Mouse (Mus musculus): ENCODE data around the gene 1190005I06Rik.
"Not testable (repeated sequence)": the region's sequence is repeated elsewhere in the genome, so short reads cannot be mapped to it uniquely, and the experiment has no call there.

The 1190005I06Rik gene

DNA sequence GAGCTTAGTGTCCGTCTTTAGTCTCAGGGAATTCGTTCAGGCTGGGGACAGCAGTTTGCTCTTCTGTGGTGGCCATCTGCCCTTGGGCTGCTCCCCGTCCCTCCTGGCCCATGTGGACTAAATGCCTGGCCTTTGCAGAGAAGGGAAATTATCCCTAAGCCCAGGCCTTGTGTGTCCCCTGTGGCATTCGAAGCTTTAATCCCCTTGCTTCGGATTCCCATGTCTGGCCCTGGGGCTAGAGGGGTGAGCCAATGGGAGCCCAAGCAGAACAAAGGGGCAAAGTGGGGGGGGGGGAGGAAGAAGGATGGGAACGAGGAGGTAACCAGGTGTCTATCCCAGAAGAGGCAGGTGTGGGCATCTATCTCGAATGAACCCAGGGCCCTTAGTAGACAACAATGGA is at the start of gene 1190005I06Rik:
1190005I06Rik (minus strand) TSS at position 101 of the 400 bp plus-strand sequence.
- DNase-seq = no peak

DNA sequence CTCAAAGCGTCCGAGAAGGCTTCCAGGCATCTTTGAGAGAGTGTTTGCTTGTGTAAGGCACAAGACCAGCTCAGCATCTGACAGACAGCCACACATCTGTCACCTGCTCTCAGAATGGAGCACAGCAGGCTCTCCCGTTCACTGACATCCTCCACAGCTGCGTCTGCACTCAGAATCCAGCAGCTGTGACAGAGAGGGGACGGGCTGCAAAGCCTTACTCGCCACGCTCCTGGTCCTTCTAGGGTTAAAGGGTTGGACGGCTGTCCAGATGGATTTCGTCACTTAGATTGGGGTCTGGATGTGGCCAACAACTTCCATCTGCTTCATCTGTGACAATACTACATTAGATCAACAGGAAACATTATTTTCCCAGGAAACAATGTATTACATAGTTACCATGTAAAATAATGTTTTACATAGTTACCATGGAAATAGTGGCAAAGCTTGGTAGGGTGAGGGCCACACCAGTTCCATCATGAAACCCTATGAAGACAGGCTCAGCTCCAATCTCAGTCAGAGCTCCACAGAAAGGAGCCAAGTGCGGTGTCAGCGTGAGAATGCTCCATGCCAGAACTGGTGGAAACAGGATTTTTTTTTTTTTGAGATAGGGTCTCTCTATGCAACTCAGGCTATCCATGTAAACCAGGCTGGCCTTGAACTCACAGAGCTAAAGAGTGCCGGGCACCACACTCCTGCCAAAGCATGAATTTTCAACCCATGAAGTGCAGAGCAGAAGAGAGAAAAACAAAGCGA is 49.1 kb upstream of the 1190005I06Rik start:
- DNase-seq = peak; percentile 74 to 83

DNA sequence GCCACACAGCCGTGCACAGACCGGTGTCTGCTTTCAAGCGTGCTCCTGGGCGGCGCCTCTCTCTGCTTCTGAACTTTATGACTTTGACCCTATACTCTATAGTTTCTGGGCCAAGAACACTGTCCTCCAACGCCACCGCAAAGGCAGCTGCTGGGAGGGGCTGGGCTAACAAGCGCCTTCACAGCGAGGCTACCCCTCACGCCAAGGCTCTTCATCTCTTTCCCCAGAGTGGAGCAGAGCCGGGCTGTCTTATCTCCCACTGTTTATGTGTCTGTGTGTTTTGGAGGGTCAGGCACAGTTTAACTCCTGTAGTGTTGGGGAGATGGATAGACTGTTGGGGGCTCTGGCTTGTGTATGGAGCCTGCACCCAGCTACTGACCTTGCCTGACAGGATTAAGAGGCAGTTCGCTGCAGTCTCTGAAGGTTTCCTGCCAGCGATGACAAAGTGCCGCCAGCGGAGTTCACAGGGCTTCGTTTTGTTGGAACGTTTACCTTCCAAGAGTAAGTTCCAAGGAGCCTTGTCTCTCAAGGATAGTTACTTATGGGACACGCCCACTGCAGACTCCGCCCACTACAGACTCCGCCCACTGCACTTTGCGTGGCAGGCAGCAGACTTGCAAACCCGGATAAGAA is 46.5 kb upstream of the 1190005I06Rik start:
- DNase-seq = no peak

DNA sequence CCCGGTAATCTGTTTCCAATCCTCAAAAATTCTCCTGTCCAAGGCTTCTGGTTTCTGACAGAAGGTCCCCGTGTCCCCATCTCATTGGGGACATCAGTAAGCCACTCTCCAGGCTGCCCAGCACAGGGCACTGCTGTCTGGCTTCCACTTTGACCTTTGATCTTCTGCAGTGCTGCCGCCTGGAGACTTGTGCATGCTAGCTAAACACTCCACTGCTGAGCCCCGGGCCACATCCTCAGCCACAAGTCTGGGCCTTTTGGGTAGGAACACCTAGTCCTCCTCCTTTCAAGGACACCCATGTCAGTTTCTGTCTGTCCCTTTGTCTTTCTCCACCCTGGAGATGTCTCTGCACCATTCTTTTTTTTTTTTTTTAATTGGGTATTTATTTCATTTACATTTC is 45.5 kb upstream of the 1190005I06Rik start:
- DNase-seq = no peak

DNA sequence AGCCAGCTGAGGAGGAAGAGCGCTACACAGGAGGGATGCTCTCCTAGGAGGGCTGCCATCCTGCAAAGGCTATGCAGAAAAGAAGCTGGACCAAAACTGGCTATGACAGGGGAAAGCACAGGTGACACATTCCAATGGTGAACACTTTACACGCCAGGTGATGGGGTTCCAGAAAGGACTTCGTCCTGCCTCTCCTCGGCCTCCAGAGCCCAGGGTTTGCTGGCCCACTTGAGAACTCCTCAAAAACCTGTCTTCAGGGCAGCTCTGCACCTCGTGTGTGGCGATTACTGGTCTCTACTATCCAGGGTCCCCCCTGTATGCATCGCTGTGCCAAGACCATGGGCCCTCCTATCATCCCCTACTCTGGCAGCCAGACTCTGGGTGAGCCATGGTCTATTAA is 41.1 kb upstream of the 1190005I06Rik start:
- DNase-seq = no peak

DNA sequence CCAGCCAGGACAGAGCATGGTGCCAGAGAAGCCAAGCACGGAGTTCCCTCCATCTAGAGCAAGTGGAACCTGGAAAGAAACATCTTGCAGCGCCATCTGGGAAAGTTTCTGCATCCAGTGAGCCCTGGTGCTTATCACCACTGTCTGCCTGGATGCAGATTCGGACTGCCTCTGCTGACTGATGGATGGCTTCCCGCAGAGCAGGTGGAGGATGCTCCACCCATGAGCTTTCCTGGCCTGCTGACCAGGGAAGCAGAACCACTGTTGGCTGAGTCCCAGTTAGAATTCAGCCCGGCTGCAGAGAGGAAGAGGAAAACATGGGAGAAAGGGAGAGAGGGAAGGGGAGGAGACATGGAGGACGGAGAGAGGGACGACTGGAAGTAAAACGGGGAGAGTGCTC is 40.4 kb upstream of the 1190005I06Rik start:
- DNase-seq = no peak

DNA sequence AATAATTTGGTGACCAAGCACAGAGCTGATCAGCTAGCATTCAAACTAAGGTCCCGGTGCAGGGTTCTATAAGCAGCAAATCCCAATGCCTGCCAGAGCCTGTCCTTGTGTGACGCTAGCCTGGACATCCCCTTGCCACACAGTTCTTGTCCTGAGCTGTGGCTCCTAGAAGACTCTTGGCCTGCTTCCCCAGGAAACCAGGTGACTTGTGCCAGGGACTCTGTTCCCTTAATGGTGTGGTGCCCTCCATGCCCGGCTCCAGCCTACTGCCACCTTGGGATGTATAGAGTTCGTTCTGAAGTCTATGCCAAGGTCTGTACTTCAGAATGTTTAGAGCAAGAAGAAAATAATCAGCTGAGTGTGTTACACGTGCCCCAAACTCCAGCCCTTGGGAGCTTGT is 39.1 kb upstream of the 1190005I06Rik start:
- DNase-seq = no peak

DNA sequence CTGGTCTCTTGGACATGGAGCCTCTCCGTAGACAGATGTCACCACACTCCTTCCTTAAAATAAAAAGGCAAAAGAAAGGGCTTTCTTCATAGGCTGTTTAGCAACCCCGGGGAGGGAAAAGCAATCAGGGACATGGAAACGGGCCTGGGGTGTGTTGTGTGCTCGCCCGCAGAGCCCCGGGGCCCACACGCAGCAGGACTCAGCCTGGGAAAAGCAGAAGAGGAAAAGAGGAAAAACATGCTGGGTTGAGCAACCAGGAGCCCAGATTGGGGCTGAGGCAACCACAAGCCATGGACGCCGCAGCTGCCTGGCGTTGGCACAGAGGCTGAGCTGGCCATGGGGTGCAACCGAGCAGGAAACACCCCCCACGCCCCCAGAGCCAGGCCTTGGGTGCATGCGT is 38.6 kb upstream of the 1190005I06Rik start:
- DNase-seq = no peak

DNA sequence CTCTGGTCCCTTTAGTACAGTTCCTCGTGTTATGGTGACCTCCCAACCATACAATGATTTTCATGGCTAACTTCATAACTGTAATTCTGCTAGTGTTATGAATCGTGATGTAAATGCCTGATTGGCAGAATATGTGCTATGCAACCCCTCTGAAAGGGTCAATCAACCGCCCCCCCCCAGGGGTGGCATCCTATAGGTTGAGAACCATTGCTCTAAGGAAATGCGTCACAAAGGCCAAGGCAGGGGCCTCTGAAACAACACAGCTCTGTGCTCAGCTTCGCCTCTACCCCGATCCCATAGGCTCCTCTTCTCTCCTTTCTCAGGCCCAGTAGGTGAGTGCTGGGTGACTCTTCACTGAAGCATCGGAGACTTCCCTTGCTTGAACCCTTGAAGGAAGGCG is 38.2 kb upstream of the 1190005I06Rik start:
- DNase-seq = no peak

DNA sequence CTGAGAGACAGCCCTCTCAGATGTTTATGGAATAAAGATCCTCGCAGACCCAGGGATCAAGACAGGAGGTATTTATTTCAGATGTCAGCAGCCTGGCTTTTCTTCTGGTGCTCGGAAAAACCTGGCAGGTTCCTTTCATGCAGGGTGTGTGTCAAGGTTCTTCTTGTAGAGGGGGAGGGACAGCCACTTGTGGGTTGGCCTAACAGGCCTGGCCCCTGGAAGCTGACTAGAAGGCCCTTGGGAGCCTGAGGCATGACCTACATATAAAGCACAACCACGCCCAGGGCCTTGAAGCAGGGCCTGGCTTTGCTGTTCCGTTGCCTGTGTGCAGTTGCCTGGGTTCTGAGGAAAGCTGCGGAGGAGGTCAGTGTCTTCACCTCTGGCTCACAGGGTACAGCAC is 37.7 kb upstream of the 1190005I06Rik start:
- DNase-seq = no peak

DNA sequence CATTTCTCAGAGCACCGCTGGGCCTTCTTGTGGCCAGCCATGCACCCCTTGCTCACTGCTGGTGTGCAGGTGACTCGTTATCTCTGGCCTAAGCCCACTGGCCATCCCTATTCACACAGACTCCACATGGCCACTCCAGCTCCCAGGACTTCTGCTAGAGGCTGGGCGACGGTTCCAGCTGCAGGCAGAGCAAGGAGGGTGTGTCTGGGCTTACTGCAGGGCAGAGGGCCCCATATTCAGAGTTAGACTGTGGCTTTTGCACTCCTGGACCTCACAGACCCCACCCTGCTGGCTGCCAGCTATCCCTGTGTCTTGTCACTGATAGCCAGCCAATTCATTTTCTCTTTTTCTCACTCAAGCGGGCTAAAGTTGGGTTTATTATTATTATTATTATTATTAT is 36.6 kb upstream of the 1190005I06Rik start:
- no peak for DNase-seq

DNA sequence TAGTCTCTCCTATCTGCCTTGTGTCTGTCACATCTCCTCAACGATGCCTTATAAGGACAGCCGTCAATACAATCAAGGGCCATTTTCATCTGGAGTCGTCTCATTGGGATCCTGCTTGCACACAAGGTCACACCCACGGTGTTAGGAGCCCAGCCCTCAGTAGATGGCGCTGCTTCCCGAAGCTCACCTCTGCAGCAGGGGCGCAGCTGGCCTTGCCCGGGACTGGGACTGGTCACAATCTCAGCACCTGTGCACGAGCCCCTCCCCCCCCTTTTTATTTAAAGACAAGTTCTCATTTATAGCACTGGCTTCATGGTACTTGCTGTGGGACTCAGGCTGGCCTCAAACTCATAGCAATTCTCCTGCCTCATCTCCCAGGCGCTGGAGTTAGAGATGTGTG is 36.2 kb upstream of the 1190005I06Rik start:
- DNase-seq = peak; percentile 60

DNA sequence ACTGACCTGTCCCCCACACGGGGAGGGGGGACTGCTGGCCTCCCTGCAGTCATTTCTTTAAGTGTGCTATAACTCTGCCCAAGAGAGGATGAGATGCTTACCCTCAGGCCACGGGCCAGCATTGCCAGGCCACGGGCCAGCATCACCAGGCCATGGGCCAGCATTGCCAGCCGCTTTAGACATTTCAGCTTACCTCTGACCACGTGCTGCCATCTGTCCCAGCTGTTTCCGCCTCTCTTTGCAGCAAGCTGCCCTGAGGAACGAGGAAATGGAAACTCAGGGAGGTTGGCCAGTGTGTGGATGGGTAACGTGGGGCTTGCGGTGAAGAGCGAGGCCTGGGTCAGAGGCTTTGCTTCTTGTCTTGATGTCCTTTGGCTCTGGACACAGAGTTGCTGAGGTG is 33.7 kb upstream of the 1190005I06Rik start:
- no peak for DNase-seq

DNA sequence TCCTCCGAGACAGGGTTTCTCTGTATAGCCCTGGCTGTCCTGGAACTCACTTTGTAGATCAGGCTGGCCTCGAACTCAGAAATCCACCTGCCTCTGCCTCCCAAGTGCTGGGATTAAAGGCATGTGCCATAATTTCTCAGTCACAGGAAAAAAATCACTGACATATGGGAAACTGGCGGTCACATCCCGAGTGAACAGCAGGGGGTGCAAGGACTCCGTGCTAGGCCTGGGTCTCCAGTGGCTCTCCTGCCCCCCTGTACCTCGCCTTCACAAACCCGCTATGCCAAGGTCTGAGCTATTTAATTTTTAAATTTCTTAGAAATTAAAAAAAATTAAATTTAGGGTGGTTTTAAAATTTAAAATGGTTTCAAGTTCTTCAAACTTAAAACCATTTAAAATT is 33.0 kb upstream of the 1190005I06Rik start:
- not testable (repeated sequence) for DNase-seq

DNA sequence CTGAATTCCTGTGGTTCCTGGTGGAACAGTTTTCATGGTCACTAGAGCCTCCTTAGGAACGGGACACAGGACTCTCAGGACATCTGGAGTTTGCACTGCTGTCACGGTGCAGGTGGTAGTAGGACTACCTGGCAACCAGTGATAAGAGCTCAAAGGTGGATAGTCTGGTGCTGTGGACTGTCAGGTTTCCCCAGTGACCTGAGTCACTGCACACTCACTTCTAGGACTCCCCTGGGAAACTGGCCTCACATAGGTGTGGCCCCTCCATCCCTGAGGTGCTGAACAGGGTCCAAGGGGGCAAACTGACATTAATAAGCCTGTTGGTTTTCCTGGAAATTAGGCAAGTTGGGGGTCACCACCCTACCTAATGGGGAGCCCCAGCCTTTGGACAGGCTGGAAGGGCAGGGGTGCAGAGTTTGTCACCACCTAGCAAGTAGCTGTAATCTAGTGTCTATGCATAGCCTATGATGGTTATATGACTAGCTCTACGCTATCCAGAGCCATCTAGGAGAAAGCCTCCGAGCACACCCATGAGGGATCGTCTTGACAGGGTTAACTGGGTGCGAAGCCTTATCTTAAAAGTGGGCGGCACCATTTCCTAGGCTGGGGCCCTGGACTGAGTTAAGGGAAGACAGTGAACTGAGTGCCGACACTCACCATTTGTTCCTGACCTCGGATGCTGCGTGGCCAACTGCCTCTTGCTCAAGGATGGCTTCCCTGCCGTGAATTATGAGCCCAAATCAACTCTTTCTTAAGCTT is 32.4 kb upstream of the 1190005I06Rik start:
- no peak for DNase-seq

DNA sequence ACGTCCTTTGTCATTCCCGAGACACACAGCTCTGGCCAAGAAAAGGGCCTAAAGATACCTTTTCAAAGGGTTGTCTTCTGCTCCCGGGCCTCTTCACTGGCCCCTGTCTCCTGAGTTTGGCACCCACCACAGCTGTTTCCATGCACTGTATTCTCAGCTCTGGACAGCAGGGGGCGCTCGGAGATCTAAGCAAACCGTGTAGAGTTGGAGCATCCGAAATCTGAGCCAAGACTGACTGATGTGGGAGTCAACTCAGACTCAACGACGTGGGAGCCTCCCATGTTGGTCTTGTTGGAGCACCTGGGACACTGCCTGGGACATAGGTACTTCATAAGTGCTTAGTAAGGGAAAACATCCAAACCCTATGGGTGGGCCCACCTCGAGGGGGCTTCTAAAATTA is 31.0 kb upstream of the 1190005I06Rik start:
- DNase-seq = peak; percentile 55 to 65

DNA sequence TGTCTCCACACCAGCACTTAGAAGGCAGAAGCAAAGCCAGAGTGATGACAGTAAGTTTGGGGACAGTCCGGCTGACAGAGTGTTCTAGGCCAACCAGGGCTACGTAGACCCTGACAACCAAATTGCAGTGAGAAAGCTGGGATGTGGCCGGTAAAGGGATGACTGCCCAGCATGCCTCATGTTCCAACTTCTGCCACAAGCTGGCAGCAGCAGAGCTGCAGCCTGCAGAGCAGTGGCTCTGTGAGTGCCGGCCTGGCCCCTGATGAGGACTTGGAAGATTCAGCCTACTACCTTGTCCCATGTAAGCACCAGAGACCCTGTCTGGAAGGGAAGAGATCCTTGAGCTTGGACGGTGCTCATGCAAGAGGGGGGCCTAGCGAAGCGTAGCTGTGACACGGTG is 28.3 kb upstream of the 1190005I06Rik start:
- DNase-seq = no peak

DNA sequence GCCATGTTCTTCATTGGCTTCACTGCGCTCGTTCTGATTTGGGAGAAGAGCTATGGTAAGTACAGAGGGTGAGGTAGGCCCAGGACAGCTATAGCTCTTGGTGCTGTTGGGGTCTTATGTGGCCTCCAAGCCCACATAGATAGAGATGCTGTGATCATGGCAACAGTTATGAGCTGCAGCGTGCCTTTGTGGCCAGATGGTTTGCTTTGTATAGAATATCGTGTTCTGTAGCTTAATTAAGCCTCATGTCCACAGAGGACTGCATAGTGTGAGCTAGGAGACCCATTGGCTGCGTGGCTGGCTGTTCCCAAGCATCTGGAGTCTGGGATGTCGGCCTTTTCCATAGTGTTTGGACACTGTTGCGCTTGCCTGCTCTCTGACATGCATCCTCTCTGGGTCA is 25.9 kb upstream of the 1190005I06Rik start:
- no peak for DNase-seq

DNA sequence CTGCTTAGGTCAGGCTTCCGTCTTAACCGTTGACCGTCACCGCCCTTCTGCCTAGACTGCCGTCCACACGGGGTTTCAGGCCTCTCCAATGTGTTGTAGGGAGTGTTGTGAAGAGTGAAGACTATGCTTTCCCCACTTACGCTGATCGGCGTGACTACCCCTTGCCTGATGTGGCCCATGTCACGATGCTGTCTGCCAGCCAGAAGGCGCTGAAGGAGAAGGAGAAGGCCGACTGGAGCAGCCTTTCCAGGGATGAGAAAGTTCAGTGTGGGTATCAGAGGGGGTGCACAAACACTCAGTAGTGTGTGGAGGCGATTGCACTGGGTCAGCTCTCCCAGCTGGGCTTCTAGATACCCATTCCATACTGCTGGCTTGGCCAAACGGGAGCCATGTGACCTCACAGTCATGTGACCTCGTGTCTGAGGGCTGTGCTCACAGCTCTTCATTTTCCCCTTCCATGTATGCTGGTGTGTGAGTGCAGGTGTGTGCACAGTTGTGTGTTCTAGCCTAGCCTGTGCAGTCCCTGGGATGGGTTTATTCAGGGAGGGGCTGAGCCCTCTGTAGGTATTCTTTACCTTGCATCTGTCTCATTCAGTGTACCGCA is 25.3 kb upstream of the 1190005I06Rik start:
- no peak for DNase-seq

DNA sequence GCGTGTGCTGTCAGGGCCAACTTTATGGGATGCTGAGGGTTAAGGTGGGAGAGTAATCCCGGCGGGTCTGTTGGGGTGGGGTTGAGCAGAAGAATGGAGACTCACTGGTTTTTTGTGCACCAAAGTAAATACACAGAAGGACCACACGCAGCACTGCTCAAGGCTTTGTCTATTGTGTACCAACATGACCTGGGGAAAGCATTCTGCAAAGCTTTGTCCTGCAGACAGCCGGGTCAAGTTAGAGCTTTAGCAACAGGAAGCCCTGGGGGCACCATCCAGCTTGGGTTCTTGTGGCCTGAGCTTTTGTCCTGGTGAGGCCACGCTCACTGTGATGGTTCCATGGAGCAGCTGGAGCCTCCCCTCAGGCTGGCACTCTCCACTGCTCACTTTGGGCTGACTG is 24.3 kb upstream of the 1190005I06Rik start:
- no peak for DNase-seq

DNA sequence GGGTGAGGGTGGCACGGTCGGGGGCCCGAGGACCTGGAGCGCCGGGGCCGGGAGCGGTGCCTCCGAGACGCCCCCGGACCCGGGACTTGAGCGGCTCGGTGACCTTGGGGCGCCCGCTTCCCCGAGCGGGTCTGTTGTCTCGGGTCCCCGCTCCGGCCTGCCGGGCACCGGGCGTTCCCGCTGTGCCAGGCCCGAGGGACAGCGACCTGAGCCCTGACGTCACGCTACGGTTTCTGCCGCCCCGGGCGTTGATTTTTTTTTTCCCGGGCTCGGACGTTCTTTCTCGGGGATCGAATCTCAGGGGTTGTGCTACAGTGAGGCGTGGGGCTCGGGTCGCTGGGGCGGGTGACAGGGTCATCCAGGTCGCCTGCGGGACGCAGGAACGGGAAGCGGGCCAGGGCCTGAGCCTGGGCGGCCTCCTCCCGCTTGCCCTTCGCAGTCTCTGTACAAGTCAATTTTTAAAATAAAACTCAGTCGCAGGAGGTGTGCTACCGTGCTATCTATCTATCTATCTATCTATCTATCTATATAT is 21.0 kb upstream of the 1190005I06Rik start, which contains the start of gene Emc8:
Emc8 (minus strand) TSS at position 200 of the 532 bp plus-strand sequence.
- DNase-seq = peak in 1 of 2 experiments; percentile 31

DNA sequence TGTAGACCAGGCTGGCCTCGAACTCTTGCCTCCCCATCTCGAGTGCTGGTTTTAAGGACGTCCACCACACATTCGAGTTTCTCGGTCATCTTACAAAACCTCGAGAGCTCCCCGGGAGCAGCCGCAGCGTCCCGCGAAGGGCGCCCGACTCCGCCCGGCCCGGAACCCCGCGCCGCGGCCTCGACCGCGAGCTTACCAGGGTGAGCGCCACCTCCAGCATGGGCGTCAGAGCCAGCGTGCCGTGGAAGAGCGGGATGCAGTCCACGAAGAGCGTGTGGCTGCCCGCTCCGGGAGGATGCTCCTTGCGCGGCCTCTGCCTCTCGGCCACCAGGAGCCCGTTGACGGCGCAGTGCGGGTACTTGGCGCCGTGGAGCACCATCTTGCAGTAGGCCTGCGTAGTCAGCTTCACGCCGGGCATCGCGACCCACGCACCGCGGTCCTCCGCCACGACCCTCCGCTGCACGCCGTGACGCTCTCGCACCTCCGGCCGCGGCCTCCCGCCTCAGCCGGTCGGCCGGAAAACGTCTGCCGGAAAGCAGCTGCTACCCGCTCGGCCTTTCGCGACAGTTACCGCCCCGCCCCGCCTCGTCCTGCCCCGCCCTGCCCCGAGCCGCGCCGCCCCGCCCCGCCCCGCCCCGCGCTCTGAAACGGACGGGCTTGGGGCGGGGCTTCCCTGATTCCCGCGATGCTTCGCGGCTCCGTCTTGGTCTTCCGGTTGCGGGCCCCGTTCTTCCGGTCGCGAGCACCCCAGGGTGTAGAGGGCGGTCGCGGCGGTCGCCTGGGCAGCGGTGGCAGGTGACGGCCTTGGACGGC is 20.3 kb upstream of the 1190005I06Rik start, which contains the start of the genes Gm27021 and Cox4i1:
Gm27021 (minus strand) TSS at position 519 of the 813 bp plus-strand sequence.
Cox4i1 (plus strand) TSS at position 662 of the 813 bp plus-strand sequence.
- peak; percentile 87 for DNase-seq
